Mouse (Mus musculus) brain, embryonic 14.5 days (tissue): ENCODE measurements around the gene Grik3. TPM values are rescaled to one million over a fixed set of nuclear protein-coding genes. Genes with fewer than 3 reads are reported as not detected.

ENCODE experiments used
- DNase-seq: peaks from one replicate; pipeline ENCODE4 v3.0.0-alpha.2; 2011; ENCODE audit warnings: low read depth
- CTCF ChIP-seq: fragments of 200-500 bp; IDR thresholded peaks from 2 replicates; pipeline ENCODE4 v1.5.1; 2012; ENCODE audit warnings: inconsistent platforms, mild to moderate bottlenecking, moderate library complexity, borderline replicate concordance; ENCODE audit not compliant: insufficient read depth, insufficient read length; ENCODE audit errors: extremely low read depth
- POLR2A ChIP-seq: fragments of 200-500 bp; IDR thresholded peaks from 2 replicates; pipeline ENCODE4 v1.6.1; 2012; ENCODE audit warnings: mild to moderate bottlenecking, inconsistent platforms, borderline replicate concordance; ENCODE audit not compliant: poor library complexity, insufficient read depth, insufficient read length, severe bottlenecking; ENCODE audit errors: extremely low read depth
- polyA plus RNA-seq: library from polyadenylated mRNA; depleted of rRNA; stranded (reverse); fragments of >200 nt; gene quantifications from 2 replicates; pipeline ENCODE4 v1.2.3, GENCODE M21; 2012

The Grik3 gene
- polyA plus RNA-seq, 1 experiment: 37.1 TPM

DNA sequence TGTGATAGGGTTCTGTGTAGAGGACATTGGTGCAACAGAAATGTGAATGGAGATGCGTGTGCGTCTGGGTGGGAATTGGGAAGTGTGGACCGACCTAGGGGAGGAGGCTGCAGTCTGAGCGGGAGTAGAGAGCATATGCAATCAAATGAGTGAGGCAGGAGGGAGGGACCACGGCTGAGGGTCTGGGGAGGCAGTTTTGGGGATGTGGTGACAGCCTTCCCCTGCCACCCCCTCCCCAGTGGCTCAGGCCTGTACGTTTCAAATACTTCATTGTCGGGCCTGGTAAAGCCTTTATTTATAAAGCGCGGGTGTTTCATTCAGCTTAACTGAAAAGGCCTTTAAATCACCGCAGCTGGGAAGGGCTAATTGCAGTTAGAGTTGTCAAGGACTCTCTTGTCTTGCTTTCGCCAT lies 44.5 kb downstream of the Grik3 start:
- no peak for TF ChIP-seq POLR2A
- no peak for TF ChIP-seq CTCF
- peak; percentile 95 for DNase-seq

GRCm38 (mm10) chr4:125535465-125535864 lies 45.0 kb downstream of the Grik3 start:
- TF ChIP-seq POLR2A: no peak
- TF ChIP-seq CTCF: no peak
- DNase-seq: no peak

- no peak for TF ChIP-seq CTCF
- no peak for TF ChIP-seq POLR2A
- no peak for DNase-seq
These were observed 45.5 kb downstream of the Grik3 start for GRCm38 (mm10) chr4:125535977-125536376.

- TF ChIP-seq POLR2A (no peak), CTCF (no peak)
- DNase-seq: no peak
These were observed 47.9 kb downstream of the Grik3 start for GRCm38 (mm10) chr4:125538301-125538965.

- DNase-seq: no peak
- TF ChIP-seq POLR2A: no peak
- TF ChIP-seq CTCF: no peak
These were observed 49.1 kb downstream of the Grik3 start for GRCm38 (mm10) chr4:125539617-125540016.

- DNase-seq: no peak
- TF ChIP-seq POLR2A: no peak
- no peak for TF ChIP-seq CTCF
These were observed 52.7 kb downstream of the Grik3 start for GRCm38 (mm10) chr4:125543171-125543570.

- DNase-seq: peak; percentile 96
- TF ChIP-seq POLR2A (no peak), CTCF (no peak)
These were observed 54.7 kb downstream of the Grik3 start for GRCm38 (mm10) chr4:125544947-125545767.

DNA sequence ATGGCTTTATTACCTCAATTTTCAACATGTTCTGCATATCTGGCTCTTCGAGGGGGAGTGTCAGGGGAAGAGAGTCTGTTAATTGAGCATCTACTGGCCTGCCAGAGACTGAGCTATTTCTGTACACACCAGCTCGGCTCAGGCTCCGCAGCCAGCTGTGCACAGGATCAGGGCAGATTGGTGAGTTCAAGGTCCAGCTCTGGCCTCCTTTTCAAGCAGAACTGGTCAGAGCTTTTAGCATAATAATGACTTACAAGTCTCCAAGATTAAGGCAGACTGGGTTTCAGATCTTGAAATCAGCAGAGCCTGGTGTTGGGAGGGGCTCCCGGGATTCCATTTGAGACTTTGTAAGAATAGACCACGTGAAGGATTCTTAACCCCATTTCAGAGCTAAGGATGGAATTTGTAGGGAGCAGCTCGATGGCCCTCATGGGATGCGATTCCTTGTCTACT lies 55.3 kb downstream of the Grik3 start:
- no peak for DNase-seq

GRCm38 (mm10) chr4:125548190-125548589 lies 57.7 kb downstream of the Grik3 start:
- TF ChIP-seq CTCF (no peak), POLR2A (no peak)
- no peak for DNase-seq

More for the DNA sequence above, 55.3 kb downstream of the Grik3 start:
- TF ChIP-seq CTCF (no peak), POLR2A (no peak)

DNA sequence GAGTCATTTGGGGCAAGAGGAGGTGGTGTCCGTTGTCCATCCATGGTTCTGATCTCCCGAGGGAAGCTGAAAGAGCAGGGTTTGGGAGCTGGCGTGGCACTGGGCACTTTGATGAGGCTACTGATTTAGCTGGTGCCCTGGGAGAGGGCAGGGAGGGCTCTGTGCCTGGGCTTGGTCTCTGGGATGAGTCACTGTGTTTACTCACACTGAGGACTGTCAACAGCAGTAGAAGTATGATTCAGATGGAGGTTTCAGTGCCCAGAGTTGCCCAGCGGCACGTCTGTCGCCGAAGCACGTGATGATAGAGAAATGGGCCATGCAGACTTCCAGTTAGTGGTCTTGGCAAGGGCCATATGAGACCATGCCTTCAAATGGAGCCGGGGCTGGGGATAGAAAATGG lies 63.3 kb downstream of the Grik3 start:
- TF ChIP-seq POLR2A (no peak), CTCF (no peak)
- no peak for DNase-seq

DNA sequence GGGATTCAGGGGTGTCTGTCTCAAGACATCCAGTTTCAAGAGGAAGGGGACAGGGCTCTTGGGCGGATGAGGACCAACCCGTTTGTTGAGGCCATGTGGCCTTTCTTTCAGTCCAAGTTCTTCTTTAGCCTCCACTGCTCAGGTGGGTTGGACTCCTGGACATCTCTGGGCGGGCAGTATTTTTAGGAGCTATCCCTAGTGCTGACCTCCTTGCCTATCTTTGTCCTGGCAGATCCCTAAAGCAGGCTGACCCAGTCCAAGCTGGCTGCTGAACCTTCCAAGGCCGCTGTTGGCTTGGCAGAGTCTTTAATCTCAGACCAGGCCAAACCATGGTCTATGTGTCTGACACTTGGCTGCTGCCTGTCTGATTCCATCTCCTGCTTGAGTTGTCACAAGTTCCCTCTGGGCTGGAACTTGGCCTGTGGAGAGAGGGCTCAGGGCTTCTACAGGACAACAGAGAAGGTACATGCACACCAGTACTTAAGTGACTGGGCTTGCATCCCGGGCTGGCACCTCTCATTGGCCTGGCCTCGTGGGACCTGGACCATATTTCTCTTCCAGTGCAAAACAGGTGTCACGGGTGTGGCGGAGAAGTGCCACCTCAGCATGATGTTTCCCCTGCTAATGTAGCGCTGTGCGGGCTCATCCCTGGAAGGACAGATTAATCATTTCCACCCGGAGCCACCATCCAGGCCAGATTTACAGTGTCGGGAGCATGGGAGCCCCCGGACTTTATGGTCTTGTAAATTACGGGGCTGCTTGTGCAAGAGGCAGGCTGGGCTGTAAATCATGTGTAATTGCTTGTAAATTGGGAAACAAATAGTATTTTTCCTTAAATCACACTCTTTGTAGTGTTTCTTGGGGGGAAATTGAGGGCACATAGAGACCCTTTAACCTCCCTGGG lies 66.2 kb downstream of the Grik3 start:
- TF ChIP-seq CTCF (no peak), POLR2A (no peak)
- DNase-seq: no peak
